Mouse (Mus musculus): ENCODE data around the gene Gm10134. TPM values are rescaled to one million over a fixed set of nuclear protein-coding genes. Genes with fewer than 3 reads are reported as not detected.
"Not testable (repeated sequence)": the region's sequence is repeated elsewhere in the genome, so short reads cannot be mapped to it uniquely, and the experiment has no call there.

The Gm10134 gene
- not detected in 2 replicates for total RNA-seq (2017)

DNA sequence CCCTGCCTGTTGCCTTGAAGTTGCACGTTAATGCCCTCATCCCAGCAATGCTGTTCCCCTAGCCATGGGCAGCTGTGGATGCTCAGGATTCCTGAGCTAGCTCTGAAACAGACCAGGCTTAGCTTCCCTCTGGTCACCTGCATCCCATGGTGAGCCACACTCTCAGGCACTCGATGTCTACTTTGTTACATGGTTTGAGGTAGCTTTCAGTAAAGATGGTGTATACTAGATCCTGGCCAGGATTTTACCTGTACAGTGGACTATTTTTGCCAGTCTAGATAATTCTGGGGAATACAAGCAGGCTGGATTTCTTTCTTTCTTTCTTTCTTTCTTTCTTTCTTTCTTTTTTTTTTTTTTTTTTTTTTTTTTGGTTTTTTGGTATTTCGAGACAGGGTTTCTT is at the start of gene Gm10134:
Gm10134 (plus strand) TSS at position 301 of the 400 bp plus-strand sequence.
- no peak for ATAC-seq (ENCODE audit: extremely low read depth, insufficient number of reproducible peaks, low FRiP score, poor library complexity, severe bottlenecking)

DNA sequence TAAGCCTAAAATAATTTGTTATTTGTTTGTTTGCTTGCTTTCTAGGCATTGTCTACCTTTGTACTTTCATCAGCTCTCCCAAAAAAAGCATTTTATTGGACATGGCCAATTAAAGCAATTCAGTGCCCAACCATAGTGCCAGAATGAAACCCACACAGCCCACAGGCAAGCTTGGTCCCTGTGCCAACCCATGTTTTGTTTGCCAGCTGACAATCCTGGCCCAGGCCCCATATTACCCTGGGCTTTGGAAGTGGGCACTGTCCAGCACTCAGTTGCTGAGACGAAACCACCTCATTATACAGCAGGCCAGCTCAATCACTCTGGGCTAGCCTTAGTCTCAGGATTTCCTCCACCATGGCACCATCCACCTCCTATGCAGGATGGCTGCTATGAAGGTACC is 49.3 kb upstream of the Gm10134 start:
- ATAC-seq (ENCODE audit: extremely low read depth, insufficient number of reproducible peaks, low FRiP score, poor library complexity, severe bottlenecking) = no peak

DNA sequence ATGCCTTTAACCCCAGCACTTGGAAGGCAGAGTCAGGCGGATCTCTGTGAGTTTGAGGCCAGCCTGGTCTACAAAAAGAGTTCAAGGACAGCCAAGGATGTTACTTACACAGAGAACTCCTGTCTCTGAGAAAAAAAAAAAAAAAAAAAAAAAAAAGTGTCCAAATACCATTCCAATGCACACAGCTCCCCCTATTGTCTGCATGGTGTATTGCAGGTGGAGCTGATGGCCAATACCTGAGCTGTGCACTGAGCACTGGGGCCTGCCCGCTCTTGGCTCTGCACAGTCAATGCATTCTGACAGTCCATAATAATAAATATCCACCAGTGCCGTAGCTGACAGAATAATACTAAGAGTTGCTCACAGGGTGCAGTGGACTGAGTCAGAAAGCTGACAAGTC is 42.0 kb upstream of the Gm10134 start:
- 0 out of 2 replicates have a peak, but pooled peaks have one; percentile 35 for ATAC-seq (ENCODE audit: extremely low read depth, insufficient number of reproducible peaks, low FRiP score, poor library complexity, severe bottlenecking)

DNA sequence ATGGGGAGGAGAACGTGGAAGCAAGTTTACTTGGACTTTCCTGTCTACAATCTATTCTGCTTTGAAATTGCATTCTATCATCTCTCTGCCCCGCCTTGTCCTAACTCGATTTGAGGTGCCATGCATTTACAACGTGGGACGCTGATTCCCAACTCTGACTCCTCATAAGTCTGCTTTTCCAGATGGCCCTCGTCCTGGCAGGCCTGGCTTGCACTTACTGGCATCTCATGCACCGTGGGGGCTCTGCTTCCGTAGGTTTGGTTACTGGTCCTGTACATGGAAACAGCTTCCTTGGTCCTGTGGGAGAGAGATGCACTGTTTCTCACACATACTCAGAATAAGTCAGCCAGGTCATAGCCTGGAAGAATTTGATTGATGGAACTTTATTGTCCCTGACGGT is 41.0 kb upstream of the Gm10134 start:
- ATAC-seq (ENCODE audit: extremely low read depth, insufficient number of reproducible peaks, low FRiP score, poor library complexity, severe bottlenecking) = no peak

DNA sequence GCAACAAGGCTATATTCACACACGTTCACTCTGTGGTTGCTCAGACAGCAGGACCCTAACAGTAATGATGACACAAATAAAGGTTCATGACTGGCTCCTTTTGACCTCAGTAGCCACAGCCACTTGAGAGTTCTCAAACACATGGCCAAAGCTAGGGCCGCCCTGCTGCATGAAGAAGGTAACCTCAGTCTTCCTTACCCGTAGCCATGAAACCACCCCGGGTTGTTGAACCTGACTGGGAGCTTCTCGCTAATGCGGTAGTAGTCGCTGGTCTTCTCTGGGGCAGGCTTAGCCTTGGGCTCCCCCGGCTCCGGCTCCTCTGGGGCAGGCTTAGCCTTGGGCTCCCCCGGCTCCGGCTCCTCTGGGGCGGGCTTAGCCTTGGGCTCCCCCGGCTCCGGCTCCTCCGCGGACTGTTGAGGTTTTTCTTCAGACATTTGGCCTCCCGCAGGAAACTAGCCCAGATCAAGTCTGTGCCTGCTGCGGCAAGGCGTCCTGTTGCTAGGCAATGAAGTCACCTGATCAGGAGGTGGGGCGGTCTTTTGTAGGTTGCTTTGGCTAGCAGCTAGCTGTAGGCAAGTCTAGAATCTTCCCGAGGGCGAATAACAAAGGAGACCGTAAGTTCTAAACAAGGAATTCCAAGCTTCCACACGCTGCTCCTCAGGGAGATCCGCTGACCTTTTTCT is 39.9 kb upstream of the Gm10134 start, which contains the start of gene 1700007K13Rik:
1700007K13Rik (minus strand) TSS at position 497 of the 683 bp plus-strand sequence.
- no peak for ATAC-seq (ENCODE audit: extremely low read depth, insufficient number of reproducible peaks, low FRiP score, poor library complexity, severe bottlenecking)

DNA sequence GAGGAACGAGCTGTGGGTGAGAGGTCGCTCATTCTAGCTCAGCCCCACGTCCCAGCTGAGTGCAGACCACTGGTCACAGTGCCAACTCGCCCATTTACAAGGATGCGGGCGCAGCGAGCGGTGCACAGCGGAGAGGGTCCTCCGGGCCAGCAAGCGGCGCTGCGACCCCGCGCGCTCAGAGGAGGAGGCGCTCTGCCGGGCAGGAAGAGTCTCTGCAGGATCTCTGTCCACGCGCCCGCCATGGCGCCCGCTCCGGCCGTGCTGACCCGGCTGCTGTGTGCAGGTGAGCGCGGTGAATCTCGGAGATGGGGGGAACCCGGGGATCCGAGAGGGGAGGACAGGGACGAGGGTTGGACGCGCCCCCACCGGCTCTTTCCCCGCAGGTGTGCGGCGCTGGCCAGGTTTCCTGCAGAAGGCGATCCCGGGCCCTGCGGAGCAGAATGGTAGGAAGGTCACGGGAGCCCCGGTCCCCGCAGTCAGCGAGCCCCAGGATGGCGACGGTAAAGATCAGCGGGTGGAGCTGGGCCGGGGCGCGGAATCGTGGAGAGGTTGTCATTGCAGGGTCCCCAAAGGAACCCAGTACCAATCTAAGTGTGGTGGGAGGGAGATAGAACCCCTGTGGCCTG is 37.9 kb upstream of the Gm10134 start, which contains the start of gene Mrps2:
Mrps2 (plus strand) TSS at position 207 of the 626 bp plus-strand sequence.
- ATAC-seq (ENCODE audit: extremely low read depth, insufficient number of reproducible peaks, low FRiP score, poor library complexity, severe bottlenecking) = peak; percentile 63

DNA sequence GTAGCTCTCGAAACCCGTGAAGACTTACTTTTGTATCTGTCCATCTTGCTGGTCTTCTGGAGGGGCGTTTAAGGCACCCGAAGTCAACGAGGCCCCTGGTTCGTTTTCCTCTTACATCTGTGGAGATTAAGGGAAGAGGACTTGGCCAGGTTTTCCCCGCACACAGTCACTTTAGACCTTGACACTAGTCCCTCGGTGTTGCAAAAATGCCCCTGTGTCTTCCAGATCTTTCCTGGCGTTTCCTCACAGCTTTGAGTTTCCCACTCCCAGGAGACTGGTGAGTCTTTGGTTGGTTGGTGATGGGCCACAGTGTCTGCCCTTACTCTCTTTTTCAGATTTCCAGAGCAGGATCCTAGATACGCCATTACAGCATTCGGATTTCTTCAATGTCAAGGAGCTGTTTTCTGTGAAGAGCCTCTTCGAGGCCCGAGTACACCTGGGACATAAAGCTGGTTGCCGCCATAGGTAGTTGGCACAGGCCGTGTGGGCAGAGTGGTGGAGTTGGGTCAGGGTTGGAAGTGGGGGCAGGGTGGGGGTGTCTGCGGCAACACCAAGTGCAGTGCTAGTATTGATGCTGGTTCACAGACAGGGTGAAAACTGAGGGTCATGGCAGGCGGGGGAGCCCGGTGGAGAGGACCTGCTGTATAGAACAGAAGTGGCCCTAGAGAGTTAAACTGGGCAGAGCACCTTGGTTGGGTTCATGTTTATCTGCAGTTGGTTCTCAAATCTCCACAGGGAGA is 37.2 kb upstream of the Gm10134 start:
- no peak for ATAC-seq (ENCODE audit: extremely low read depth, insufficient number of reproducible peaks, low FRiP score, poor library complexity, severe bottlenecking)

DNA sequence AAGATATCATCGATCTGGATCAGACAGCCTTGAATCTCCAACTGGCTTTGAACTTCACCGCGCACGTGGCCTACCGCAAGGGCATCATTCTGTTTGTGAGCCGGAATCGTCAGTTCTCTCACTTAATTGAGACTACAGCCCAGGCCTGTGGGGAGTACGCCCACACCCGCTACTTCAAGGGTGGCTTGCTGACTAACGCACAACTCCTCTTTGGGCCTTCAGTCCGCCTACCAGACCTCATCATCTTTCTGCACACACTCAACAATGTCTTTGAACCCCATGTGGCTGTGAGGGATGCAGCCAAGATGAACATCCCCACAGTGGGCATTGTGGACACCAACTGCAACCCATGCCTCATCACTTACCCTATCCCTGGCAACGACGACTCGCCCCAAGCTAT is 36.4 kb upstream of the Gm10134 start:
- ATAC-seq (ENCODE audit: extremely low read depth, insufficient number of reproducible peaks, low FRiP score, poor library complexity, severe bottlenecking) = no peak

DNA sequence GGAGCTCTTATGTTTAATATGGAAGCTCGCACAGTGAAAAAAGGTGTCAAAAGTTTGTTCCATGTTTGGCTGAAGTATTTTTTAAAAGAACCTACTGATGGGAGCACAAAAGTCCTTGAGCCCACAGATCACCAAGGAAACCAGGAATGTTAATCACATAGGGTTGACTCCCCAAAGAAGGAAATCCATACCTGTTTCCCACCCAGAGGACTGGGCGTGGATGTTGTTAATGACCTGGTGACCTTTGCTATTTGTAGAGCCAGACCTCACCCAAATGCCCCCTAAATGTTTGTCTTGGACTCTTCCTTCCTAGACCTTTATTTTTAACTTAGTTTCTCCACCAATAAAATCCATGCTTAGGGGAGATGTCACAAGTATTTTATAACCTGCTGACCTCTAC is 35.3 kb upstream of the Gm10134 start:
- no peak for ATAC-seq (ENCODE audit: extremely low read depth, insufficient number of reproducible peaks, low FRiP score, poor library complexity, severe bottlenecking)

DNA sequence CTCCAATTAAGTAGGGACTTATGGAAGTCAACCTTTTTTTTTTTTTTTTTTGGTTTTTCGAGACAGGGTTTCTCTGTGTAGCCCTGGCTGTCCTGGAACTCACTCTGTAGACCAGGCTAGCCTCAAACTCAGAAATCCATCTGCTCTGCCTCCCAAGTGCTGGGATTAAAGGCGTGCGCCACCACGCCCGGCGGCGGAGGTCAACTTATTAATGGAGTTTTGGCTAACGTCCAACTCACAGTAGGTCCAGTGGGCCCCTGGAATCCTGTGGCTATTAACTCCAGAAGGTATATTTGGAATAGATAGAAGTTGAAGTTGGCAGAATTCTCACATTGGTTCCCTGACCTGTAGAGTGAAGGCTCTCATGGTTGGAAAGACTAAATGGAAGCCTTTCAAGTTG is 33.9 kb upstream of the Gm10134 start:
- not testable (repeated sequence) for ATAC-seq (ENCODE audit: extremely low read depth, insufficient number of reproducible peaks, low FRiP score, poor library complexity, severe bottlenecking)

DNA sequence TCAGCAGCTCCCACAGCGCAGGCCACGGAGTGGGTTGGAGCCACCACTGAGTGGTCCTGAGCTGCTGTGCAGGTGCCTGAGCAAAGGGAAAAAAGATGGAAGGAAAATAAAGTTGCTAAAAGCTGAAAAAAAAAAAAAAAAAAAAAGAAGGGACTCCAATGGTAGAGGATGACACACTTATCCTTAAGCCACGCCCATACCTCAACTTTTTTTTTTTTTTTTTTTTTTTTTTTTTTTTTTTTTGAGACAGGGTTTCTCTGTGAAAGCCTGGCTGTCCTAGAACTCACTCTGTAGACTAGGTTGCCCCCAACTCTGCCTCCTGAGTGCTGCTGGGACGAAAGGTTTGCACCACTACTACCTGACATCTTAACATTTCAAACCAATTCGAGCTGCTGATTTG is 27.9 kb upstream of the Gm10134 start:
- not testable (repeated sequence) for ATAC-seq (ENCODE audit: extremely low read depth, insufficient number of reproducible peaks, low FRiP score, poor library complexity, severe bottlenecking)

DNA sequence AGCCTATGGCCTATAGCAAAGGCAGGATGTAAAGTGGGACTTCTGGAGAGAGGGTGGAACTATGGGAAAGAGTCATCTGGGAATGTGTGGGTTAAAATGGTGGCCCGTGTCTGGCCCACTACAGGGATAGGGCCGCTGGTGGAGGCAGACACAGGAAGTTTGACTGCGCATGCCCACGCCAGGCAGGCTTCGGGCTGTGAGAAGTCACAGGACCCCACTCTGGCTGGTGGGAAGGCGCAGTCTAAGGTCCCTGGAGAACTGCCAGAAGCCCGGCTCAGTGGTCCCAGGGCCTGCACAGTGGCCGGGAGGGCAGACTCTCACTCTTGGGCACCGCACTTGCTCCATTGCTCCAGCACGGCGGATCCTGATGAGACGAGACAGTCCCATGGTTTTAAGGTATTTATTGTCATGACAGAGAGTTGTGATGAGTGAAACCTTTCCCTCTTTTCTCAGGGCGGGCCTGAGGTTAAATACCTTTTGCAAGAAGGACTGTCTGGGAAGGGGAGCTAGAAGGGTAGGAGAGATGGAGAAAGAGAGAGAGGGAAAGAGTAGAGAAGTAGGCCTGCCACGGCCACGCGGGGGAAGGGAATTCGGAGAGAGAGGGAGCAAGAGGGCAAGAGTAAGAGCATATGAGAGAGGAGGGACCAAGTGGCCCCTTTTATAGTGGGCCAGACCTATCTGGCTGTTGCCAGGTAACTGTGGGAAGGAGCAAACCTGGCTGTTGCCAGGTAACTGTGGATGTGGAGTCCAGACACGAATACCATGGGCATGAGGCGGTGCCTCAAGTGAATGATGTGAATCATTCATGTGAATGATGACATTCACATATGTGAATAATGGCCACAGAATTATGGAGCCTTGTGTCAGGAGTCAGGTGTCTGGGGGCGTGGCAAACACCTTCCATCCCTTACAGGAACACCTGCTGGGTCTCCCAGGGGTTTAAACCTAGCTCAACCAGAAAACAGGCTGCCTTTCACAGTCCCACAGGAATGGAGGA is 26.4 kb upstream of the Gm10134 start:
- no peak for ATAC-seq (ENCODE audit: extremely low read depth, insufficient number of reproducible peaks, low FRiP score, poor library complexity, severe bottlenecking)

DNA sequence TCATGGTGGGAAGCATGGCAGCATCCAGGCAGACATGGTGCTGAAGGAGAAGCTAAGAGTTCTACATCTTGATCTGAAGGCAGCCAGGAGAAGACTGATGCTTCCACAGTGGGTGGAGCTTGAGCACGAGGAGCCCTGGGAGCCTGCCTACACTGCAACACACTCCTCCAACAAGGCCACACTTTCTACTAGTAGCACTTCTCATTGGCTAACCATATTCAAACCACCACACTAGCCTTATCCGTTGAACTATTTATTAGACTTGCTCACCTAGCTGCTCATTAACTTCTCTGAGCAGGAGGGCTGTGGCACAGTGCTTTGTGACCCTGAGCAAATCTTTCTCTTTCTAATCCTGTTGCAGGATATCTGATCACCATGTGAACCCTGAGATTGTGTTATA is 22.0 kb upstream of the Gm10134 start:
- no peak for ATAC-seq (ENCODE audit: extremely low read depth, insufficient number of reproducible peaks, low FRiP score, poor library complexity, severe bottlenecking)

DNA sequence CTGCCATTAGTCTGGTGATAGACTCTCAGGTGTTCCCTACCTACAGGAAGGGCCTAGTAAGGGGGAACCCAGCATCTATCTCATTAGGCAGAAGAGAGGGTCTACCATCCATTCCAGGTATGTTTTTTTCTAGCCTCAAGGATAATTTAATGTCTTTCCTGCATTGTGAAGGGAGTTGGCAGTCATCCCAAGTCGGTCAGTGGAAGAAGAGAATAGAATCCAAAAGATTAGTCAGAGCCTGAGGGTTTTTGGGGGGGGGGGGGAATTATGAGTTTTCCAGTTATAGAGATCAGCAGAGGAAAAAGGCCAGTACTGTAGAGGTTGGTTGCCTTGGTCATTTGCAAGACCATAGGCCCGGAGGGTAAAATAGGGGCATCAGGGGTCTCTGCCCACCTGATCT is 11.4 kb upstream of the Gm10134 start:
- ATAC-seq (ENCODE audit: extremely low read depth, insufficient number of reproducible peaks, low FRiP score, poor library complexity, severe bottlenecking) = no peak

DNA sequence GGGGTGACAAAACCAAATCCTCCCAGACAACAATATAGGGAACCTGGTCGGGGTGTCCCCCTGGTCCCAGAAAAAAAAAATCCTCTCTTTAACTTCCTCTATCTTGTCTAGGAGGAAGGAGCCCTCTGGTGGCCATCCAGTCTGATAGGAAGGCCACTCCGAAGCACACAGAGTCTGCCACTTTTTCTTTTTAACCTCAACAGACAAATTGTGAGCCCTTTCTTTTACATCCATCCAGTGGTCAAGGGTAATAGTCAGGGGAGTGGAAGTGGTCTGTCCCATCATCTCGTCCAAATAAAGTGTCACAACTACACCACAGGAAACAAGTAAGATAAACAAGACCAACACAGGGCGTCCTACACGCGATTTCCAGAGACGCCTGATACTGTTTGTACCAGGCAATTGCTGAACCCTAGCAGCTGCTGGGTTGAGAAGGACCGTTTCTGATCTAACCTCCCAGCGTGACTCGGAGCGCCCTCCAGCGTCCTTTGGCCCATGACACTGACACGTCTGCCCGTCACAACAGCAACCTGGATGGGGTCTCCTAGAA is 10.6 kb upstream of the Gm10134 start:
- ATAC-seq (ENCODE audit: extremely low read depth, insufficient number of reproducible peaks, low FRiP score, poor library complexity, severe bottlenecking) = no peak

DNA sequence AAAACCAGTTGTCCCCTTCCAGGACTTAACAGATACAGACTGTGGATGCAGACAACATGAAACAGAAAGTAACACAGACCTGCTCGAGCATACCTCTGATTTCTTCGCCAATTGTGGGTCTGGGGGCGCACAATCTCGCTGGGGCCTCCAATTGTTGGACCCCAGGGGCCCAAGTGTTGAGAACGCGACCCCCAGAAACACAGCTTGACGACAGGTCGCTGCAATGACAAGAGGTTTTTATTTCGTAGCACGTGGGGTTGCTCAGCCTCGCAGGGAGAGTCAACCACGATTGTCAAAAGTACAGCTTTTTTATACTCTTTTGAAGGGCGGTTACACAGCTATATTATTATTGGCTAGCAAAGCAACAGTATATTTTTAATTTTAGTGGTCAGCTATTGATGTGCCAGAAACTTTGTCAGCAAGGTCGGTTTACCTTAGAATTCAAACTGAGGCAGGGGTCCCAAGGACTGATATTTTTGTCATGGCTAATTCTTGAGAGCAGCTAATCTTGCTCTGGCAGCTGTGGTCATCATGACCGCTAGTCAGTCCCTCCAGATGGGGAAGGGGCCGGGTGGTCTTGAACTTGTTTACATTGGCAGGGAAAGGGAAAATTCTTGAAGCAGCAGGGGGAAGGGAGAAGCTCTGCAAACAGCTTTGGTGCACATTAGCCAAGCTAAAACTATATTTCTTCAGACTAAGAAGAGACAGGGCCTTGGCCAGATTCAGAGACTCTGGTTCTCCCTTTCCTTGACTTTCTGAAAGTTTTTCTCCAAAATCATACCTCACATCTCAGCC is 9.9 kb upstream of the Gm10134 start:
- ATAC-seq (ENCODE audit: extremely low read depth, insufficient number of reproducible peaks, low FRiP score, poor library complexity, severe bottlenecking) = no peak

DNA sequence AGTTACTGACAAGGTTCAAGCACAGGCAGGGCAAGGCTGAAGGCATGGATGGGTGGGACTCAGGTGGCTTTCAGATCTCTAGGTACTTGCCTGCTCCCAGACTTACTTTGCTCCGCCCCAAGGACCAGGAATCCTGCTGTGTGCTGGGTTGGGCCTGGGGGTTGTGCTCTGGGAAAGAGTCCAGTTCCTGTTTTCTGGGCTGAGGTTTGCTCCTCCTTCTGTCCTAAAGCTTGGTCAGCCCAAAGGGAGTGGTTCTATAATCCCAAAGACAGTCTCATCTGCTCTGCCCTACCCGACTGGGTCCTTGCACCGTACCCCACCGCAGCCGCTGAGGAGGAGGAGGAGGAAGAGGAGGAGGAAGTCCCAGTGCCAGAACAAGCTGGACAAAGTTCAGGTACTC is 9.2 kb upstream of the Gm10134 start, which contains the start of gene Gbgt1:
Gbgt1 (plus strand) TSS at position 221 of the 400 bp plus-strand sequence.
- no peak for ATAC-seq (ENCODE audit: extremely low read depth, insufficient number of reproducible peaks, low FRiP score, poor library complexity, severe bottlenecking)

DNA sequence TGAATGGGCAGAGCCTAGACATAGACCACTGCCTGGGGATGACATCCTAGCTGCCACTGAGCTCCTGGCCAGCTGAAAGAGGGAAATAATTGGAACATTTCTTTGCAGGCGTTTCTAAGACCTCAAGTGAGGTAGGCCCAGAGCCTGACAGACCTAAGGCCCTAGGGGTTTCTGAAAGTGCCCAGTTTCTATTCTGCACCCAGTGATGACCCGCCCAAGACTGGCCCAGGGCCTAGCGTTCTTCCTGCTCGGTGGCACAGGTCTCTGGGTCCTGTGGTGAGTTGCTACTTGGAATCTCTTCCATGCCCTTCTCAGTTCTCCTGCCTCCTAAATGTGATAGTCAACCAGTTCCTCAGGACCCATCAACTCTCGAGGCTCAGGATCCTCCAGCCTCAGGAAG is 8.3 kb upstream of the Gm10134 start:
- ATAC-seq (ENCODE audit: extremely low read depth, insufficient number of reproducible peaks, low FRiP score, poor library complexity, severe bottlenecking) = no peak
